Mouse (Mus musculus): ENCODE results near the gene Pdxk. TPM values are rescaled to one million over a fixed set of nuclear protein-coding genes. Genes with fewer than 3 reads are reported as not detected.

Pdxk gene
- total RNA-seq (2023): 10 to 100 TPM; 12.0 to 13.6 TPM

DNA sequence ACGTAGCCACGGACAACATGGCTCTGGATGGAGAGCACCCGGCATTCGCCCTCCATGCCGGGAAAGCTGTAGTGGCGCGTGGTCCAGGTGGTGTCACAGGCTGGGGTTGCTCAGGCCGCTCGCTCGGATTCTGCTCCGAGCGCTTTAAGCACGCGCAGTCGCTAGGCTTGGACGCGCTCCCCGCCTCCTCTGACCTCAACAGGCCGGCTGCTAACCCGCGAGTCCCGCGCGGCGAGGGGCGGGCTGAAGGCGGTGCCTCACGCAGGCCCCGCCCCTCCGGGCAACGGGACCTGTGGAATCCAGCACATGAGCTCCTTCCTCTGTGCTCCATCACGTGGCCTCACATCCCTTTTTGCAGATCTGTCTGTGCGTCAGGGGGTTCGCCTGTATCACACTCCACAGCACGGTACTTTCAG is at the start of gene Pdxk:
Gene Pdxk, minus strand, starts transcription at position 184 of the 416 bp plus-strand sequence.

DNA sequence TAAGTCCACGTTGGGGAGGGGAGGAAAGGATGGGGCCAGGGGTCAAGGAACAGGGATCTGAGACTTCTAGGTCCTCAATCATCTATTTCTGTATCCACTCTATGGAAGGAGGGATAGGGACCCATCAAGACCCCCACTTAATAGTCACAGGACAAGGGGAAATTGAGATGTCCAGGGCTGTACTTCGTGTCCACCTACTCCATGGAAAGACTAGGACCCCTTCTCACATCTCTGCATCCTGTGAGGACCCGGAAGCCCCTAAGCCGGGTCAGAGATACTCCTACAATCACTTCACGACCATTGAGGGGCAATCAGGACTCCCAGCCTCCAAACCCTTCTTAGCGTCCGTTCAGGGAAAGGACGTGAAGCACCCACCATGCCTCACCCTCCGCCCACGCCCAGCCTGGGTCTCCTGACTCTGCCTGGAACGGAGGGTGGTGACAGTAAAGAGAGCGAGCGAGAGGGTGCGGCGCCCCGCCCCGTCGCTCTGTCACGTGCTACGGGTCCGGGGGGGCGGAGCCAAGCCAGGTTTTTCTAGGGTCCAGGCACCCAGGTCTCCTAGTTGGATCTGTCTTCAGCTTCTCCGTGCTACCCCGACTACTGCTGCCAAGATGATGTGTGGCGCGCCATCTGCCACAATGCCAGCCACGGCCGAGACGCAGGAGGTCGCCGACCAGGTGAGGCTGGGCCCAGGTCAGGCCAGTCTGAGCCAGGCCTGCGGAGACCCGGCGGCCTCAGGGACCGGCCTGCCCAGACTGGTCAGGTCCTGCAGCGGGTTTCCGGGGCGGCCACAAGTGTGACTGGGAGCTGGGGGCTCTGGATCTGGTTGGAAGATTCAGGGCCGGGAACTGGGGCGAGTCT is 39.4 kb downstream of the Pdxk start, which contains the start of gene Cstb:
Gene Cstb, plus strand, starts transcription at position 489 of the 861 bp plus-strand sequence.

DNA sequence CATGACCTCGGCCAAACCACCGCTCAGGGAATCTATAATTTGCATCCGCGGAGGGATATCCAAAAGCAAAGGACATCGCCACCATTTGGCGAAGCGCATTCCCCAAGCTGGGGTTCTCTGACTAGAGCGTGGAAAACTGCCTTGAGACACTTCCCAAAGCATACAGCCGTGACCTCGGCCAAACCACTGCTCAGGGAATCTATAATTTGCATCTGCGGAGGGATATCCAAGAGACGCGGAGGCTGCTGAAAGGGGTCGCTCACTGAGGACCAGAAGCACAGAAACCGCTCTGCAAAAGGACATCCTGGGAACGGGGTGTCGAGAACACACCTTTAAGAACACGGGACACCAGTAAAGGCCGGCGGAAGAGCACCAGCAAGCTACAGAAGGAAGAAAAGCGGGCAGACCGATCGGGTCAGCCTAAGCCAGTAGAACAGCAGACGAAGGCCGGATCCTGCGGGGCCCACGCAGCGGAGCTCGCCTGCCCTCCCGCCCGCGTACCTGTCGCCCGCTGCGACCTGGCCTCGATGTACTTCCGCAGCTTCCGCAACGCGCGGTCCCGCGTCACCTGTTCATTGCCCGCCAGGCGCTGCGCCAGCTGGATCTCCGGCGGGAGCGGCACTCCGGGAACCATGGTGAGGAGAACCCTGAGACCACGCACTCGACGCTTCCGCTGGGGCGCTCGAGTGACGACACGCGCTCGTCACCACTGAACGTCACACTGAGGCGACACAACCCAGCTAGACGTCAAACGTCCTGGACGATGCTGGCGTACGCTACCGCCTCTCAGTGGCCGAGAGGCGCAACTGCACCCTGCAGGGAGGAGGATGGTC is 52.2 kb downstream of the Pdxk start, which contains the start of gene Rrp1:
Gene Rrp1, minus strand, starts transcription at position 725 of the 833 bp plus-strand sequence.

Other genes starting within 250 kb of the Pdxk start
- 10 to 100 TPM; 69.2 to 74.0 TPM for gene Trappc10, start 220.3 kb downstream of the Pdxk start, total RNA-seq (2023)
- gene Agpat3, start 112.5 kb downstream of the Pdxk start, total RNA-seq (2023): 100 to 1,000 TPM; 103 to 124 TPM
- gene Rrp1, start 51.9 kb downstream of the Pdxk start, total RNA-seq (2023): 100 to 1,000 TPM; 233 to 274 TPM
- gene Cstb, start 39.3 kb downstream of the Pdxk start, total RNA-seq (2023): 10 to 100 TPM; 28.9 to 36.8 TPM
- not detected for gene Olfr1358, start 52.5 kb upstream of the Pdxk start, total RNA-seq (2023)
- gene Ilvbl, start 109.4 kb upstream of the Pdxk start, total RNA-seq (2023): 100 to 1,000 TPM; 109 to 129 TPM
- gene Syde1, start 127.0 kb upstream of the Pdxk start, total RNA-seq (2023): 1 to 10 TPM; 3.6 to 5.1 TPM
- not detected for gene Olfr1357, start 153.1 kb upstream of the Pdxk start, total RNA-seq (2023)